Mouse (Mus musculus): ENCODE data around the gene Fez2.
A peak's percentile ranks its signal among the peaks of the same experiment; 100 is the strongest.

Fez2 gene

DNA sequence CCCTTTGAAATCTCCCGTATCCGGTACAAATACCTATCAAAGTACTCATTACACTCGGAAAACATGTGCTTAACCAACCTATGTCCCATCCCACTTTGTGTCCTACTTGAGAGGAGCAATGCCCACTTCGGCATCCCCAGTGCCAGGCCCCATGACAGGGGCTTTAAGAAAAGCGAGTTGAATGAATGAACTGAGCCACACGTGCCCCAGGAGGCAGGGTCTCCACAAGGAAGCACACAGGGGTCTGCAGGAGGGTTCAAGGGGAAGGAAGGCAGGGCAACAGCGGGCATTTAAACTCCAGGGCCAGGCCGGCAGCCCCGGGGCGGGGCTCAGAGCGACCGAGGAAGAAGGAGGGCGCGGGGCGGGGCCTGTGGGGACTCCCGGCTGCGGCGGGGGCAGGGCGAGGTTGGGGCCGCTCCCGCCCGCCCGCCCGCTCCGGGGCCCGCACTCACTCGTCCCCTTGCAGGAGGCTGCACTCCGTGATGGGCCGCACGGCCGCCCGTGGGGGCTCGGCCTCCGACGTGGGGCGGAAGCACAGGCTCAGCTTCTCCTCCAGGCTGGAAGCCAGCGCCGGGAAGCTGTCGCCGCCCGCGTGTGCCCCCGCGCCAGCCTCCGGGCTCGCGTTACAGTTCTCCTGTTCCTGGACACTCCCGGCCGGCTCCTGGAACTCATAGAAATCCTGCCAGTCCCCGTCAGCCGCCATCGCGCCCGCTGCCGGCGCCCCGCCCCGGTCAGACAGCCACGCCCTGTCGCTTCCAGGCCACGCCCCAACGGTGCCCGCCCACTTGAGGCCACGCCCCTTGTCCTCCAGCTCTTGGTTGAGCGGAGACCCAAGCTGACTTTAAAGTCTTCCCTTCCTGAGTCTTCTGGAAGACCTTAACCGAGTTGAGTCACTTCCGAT lies at the start of gene Fez2:
Fez2 (minus strand) TSS at position 772 of the 901 bp plus-strand sequence.
- peak; percentile 94 to 98 for DNase-seq

- no peak for DNase-seq
Measured at GRCm38 (mm10) chr17:78465500-78465899, 47.5 kb upstream of the Fez2 start.

GRCm38 (mm10) chr17:78465071-78465470 lies 47.1 kb upstream of the Fez2 start:
- no peak for DNase-seq

- DNase-seq = no peak
Measured at GRCm38 (mm10) chr17:78460140-78460539, 42.2 kb upstream of the Fez2 start.

GRCm38 (mm10) chr17:78455556-78455955 lies 37.6 kb upstream of the Fez2 start:
- DNase-seq = no peak

DNA sequence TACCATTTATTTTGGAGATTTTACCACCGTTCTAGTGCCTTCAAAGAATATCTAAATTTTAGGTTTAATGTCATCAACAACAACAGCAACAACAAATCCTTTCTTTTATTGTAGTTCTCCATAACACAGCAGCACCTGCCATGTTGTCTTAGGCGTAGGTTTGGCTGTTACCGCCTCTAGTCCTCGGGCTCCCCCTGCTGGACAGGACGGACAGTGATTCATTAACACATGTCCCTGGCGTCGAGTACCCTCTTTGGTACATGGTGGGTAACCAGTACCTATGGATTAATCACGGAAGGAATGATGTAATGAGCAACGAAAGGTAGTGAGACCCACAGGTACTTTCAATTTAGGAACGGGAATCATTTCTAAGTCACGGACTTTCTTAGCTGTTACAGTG lies 37.2 kb upstream of the Fez2 start:
- DNase-seq = peak; percentile 84 to 96

DNA sequence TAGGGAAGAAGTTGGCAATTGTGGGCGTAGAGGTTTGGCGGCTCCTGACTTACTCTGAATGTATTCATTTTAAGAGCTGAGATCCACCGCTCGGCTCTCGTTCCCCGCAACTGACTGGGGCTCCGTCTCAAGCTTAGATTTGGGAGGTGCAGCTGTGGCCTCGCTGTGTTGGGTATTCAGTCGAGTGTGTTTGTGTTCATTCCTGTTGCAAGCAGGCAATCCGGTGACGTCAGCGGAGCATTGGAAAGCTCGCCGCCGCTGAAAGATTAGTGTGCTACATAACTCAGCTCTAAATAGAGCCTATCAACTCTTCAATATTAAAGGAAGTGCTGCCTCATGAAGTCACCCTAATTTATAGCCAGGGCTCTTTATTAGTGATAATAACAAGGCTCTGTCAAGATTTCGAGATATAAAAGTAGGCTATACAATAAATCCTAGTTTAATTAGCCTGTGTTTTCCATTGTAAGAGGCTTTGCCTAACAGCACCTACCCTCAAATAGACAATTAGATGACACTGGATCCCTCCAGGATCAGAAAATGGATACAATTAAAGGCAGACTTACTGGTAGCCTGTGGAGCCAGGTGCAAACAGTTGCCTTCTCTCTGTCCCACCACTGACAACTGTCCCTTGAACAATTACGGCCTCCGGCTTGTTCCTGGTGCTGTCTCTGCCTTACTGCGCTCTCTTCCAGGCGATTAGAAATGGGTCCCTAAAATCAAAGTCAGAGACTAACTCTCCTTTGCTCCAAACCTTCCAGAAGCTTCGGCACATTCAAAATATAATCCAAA lies 36.4 kb upstream of the Fez2 start:
- peak; percentile 19 to 42 for DNase-seq

DNA sequence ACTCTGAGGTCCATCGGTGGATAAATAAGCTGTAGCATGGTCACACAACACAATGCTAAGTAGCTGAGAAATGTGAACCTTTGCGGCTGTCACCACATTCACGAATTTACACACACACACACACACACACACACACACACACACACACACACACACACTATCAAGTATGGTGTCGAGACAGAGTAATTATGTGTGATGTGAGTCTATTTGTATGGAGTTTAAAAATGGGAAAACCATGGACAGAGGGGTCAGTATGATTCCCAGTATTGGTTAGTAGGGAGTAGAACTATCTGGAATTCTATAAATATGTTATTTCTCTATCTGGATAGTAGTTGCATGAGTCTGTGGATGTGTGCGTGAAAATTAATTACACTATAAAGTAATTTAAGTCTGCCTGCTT lies 35.6 kb upstream of the Fez2 start:
- DNase-seq = no peak

DNA sequence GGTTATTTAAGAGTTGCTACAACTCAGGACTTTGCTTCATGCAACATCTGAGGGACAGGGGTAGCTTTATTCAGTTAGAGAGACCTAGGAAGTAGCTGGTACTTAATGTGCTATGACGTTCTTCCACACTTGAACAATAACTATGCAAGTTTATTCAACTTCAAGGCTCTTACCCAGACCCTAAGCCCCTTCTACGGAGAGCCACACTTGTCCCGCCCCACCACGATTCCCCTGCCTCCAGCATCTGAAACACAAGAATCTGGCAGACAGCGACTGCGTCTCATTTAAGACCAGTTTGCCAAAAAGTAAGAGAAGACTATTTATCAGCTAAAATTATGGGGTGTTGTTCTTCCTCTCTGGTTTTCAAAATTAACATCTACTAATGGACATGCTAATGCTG lies 33.9 kb upstream of the Fez2 start:
- DNase-seq = peak; percentile 15 to 18

DNA sequence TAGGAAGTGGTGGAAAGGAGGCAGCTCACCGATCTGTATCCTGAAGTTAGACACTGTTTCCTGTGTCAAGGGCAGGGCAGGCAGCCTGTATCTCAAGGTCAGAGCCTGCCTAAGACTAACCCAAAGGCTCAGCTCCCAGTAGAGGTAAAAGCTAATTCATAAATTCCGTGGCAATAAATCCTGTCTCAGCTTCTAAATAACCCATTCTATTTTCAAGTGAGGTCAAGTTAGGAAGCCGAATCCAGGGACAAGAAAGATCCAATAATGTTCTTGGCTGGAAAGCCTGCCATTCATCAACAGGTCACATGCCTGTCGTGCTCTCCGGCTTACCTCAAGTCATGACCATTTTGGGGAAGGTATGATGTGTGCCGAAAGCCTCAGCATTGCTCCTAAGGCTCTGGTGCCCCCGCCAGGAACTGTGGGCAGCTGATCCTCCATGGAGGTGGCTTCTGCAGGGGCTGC lies 33.4 kb upstream of the Fez2 start:
- peak; percentile 46 to 58 for DNase-seq

DNA sequence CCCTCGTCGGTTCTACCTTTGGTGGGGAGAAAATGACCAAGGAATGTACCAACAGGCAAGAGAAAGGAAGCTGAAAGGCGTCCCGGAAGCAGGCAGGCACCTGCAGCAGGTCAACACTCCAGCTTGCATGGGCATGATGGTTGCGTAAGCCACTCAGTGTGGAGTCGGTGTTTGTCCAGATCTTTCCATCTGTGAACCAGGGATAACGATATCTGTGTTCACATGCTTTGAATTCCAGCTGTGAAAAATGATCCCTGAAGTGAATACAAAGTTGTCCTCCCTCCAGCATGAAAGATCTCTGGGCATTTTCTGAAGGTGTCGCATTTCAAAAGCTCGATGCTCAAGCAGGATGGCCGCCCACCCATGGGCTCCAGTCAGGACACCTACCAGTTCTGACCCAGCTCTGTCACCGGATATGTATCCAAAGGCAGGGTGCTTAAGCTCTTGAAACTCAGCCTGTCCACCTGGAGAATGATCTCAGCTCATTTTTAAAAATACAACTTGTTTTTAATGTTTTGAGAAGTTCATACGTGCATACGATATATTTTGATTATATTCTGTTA lies 31.8 kb upstream of the Fez2 start:
- DNase-seq = no peak

GRCm38 (mm10) chr17:78444826-78445225 lies 26.9 kb upstream of the Fez2 start:
- DNase-seq = peak in 1 of 2 experiments; percentile 55

- no peak for DNase-seq
Measured at GRCm38 (mm10) chr17:78440771-78441170, 22.8 kb upstream of the Fez2 start.

DNA sequence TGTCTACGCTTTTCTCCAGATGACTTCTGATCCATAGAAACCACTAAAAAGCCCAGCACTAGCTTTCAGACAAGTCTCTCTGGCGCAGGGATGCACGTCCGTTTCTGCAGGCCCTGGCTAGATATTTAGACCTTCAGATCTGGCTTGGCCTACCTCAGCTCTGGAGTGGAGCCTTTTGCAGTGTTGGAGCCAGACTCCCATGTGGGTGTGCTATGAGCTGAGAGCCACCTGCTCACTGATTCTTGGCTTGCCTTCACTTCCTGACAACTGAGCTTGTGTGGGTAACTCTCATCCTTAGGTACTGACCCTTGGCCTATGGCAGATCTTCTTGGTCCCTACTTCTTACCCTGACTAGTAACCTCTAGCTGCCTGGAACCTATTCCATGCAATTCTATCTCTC lies 19.2 kb upstream of the Fez2 start:
- no peak for DNase-seq

DNA sequence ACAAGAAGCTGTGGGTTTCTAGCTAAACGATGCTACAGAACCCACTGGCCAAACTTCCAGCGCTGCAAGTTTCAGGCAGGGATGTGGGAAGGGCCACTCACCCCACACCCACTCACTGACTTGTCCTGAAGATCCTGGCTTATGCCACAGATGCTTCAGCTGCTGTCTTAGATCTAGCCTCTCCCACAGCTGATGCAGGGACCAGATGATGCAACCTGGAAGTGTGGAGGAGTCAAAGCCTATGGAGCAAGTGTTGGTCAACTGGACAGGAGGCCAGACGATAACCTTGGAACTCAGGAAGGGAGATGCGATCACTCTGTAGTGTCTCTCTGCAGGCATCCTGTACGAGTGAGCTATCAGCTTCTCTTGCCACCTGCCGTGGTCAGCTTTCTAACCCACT lies 17.7 kb upstream of the Fez2 start:
- DNase-seq = no peak

- peak; percentile 62 to 86 for DNase-seq
Measured at GRCm38 (mm10) chr17:78434746-78435145, 16.8 kb upstream of the Fez2 start.

GRCm38 (mm10) chr17:78430374-78430773 lies 12.4 kb upstream of the Fez2 start:
- DNase-seq = no peak

DNA sequence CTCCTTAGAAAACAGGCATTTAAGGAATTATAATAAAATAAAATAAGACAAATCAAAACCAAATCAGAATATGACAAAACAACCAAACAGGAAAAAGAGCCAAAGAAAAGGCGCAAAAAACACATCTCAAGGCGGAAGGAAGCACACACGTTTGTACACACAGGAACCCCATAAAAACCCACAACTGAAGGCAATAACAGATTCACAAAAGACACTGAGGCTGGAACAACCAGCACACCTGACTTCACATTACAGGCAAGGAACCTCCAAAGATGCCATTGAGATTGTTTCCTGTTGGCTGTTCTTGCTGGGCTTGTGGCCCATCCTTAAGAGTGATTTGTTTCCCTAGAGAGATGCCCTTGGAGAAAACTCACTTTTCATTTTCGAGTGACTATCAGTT lies 11.1 kb upstream of the Fez2 start:
- no peak for DNase-seq

GRCm38 (mm10) chr17:78425026-78425425 lies 7.1 kb upstream of the Fez2 start:
- DNase-seq = no peak

DNA sequence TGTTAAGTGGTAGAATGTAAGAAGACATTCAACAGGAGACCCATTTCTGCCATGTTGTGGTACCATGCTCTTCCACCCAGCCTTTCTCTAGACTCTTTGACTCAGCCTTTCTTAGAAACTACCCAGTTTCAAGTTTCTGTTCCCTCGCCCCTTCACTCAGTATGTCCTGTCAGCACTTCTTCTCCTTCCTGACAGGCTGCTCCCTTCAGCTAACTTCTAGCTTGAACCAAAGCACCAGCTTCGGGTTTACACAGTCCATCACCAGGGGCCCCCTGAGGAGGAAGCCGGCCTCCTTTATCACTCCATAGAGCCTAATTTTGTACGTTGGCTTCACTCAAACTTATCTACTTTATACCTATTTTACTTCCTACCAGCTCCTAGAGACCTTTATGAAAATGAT lies 1.3 kb upstream of the Fez2 start:
- no peak for DNase-seq

- DNase-seq = no peak
Measured at GRCm38 (mm10) chr17:78415255-78415654, 2.7 kb downstream of the Fez2 start.

- DNase-seq = no peak
Measured at GRCm38 (mm10) chr17:78409900-78410299, 8.1 kb downstream of the Fez2 start.

GRCm38 (mm10) chr17:78408386-78408785 lies 9.6 kb downstream of the Fez2 start:
- DNase-seq = no peak

Measured in kidney, postnatal 36 days (tissue).